Mouse (Mus musculus) bone marrow, adult 2 months (tissue): ENCODE measurements around the gene Cdipt. TPM values are rescaled to one million over a fixed set of nuclear protein-coding genes. Genes with fewer than 3 reads are reported as not detected.
A peak's percentile ranks its signal among the peaks of the same experiment; 100 is the strongest.

Experiments
- H3K27ac ChIP-seq: fragments of 200-500 bp; 2 replicates; pipeline ENCODE4 v1.5.1; 2012; ENCODE audit warnings: low read depth, mild to moderate bottlenecking, control low read depth, inconsistent platforms, low read length; ENCODE audit not compliant: control insufficient read depth, poor library complexity, insufficient read depth
- H3K4me1 ChIP-seq: fragments of 200-500 bp; 2 replicates; pipeline ENCODE4 v1.6.1; 2011; ENCODE audit warnings: low read length; ENCODE audit not compliant: control insufficient read depth, insufficient read depth
- H3K4me3 ChIP-seq: fragments of 200-500 bp; replicated peaks from 2 replicates; pipeline ENCODE3; 2011; ENCODE audit warnings: mild to moderate bottlenecking, low read depth, low read length, control low read depth; ENCODE audit not compliant: control insufficient read depth
- CTCF ChIP-seq: fragments of 200-500 bp; IDR thresholded peaks from 2 replicates; pipeline ENCODE4 v1.5.1; 2011; ENCODE audit warnings: low read length, control low read depth; ENCODE audit not compliant: control insufficient read depth, insufficient read depth
- POLR2A ChIP-seq: fragments of 200-500 bp; IDR thresholded peaks from 2 replicates; pipeline ENCODE4 v1.6.1; 2011; ENCODE audit warnings: low read depth, mild to moderate bottlenecking, control low read depth, low read length, borderline replicate concordance; ENCODE audit not compliant: control insufficient read depth
- whole genome bisulfite sequencing: fragments of 180-500 bp; shearing (Covaris S2); methylation state at CpG from one replicate; pipeline ENCODE4 v1.1.7; 2018; 5-methylcytosine and 5-hydroxymethylcytosine counted together
- polyA plus RNA-seq: library from polyadenylated mRNA; stranded (reverse); fragments of >200 nt; gene quantifications from 2 replicates; pipeline ENCODE4 v1.2.4, GENCODE M21; 2011; ENCODE audit warnings: low replicate concordance; ENCODE audit not compliant: missing spikeins, insufficient read depth, insufficient read length

Gene Cdipt
- polyA plus RNA-seq, 1 experiment, result 89.1 TPM

GRCm38 (mm10) chr7:126999568-126999967 is 23.9 kb downstream of the Cdipt start:
- no peak for TF ChIP-seq CTCF
- no peak for TF ChIP-seq POLR2A
- 72% methylated on average over 10 of the region's 10 CpGs for WGBS
- Histone ChIP-seq H3K27ac (no peak overlapping the region), H3K4me3 (no peak overlapping the region), H3K4me1 (no peaks in the 10 kb centered on the region)

DNA sequence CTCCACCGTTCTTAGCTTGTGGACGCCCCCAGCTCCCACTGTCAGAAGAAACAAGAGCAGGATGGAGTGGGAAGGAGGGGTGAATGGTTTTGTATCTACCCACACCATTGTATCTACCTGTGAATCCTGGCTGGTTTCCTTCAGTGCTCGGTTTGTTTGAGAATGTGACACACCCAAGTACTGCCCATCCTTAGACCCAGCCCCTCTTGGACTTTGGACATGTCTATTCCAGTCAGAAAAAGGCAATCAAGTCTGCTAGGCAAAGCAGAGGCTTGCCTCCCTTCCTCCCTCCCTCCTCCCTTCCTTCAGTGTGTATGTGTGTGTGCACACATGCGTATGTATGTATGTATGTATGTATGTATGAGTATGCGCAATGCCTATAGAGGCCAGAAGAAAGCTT is 27.9 kb downstream of the Cdipt start:
- no peak for TF ChIP-seq CTCF
- no peak for TF ChIP-seq POLR2A
- Histone ChIP-seq H3K4me3 (no peak overlapping the region), H3K27ac (no peak overlapping the region), H3K4me1 (peaks cover 6% of the 10 kb centered on the region)
- WGBS, result 86% methylated on average over 5 of the region's 5 CpGs

DNA sequence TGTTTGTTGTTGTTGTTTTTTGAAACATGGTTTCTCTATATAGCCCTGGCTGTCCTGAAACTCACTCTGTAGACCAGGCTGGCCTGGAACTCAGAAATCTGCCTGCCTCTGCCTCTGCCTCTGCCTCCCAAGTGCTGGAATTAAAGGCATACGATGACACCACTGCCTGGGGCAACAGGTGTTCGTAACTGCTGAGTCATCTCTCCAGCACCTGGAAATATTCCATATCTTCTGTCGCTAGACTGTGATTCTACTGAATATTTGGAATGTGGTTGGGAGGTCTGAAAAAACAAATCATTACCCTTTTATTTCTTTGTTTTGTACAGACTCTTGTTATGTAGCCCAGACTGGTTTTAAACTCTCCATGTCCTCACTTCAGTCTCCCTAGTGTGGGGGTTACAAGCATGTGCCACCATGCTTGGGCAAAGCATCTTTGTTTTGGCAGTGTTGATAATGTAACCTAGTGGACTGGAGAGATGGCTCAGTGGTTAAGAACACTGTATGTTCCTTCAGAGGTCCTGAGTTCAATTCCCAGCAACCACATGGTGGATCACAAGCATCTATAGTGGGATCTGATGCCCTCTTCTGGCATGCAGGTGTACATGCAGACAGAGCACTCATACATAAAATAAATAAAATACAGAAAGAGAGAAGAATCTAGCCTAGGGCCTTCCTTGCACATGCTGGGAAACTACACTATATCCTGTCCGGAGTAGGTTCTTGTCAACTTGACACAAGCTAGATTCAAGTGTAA is 28.6 kb downstream of the Cdipt start:
- TF ChIP-seq POLR2A, result no peak
- no peak for TF ChIP-seq CTCF
- 81% methylated on average over 4 of the region's 4 CpGs for WGBS
- no peak overlapping the region for H3K27ac ChIP-seq

GRCm38 (mm10) chr7:127007313-127008024 is 31.8 kb downstream of the Cdipt start:
- TF ChIP-seq CTCF (no peak), POLR2A (no peak)
- Histone ChIP-seq H3K27ac (no peak overlapping the region), H3K4me1 (peaks cover 6% of the 10 kb centered on the region), H3K4me3 (no peak overlapping the region)
- 80% methylated on average over 6 of the region's 6 CpGs for WGBS

More for the DNA sequence above, 28.6 kb downstream of the Cdipt start:
- peaks cover 6% of the 10 kb centered on the region for H3K4me1 ChIP-seq
- H3K4me3 ChIP-seq, result no peak overlapping the region

DNA sequence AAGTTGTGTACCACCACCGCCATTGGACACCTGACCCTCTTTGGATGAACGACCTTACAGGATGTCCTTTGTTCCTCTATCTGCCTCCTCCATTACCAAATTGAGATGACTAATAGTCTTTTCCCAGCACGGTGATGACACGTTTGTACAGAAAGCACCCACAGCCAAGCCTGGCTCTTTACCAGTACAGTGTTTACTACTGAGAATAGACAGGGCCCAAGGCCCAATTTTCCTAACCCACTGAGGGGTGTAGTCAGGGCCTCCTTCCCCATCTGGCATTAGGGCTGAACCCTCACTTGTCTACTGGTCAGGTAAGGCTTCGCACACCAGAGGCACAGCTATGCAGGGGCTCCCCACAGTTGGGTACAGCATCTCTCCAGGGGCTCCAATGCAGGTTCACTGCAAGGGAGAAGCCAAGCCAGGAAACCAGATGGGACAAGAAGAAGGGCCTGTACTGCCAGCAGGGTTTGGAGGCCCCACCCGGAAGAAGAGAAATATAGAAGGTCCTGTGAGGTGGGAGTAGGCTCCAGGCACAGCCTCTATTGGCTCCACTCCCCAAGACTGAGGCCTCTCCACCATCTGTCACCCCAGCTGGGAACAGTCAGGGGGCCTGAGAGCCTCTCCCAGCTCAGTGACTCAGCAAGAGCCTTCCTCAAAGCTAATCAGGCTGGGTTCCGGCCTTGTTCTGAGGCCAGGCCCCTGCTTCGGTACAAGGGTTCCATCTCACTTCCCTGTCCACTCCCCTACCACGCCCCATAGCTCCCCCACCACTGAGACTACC is 32.7 kb downstream of the Cdipt start:
- 22% methylated on average over 9 of the region's 9 CpGs for WGBS
- Histone ChIP-seq H3K4me3 (no peak overlapping the region), H3K4me1 (peaks cover 6% of the 10 kb centered on the region), H3K27ac (peak overlapping the region; percentile 93)
- TF ChIP-seq POLR2A (no peak), CTCF (no peak)

GRCm38 (mm10) chr7:127009307-127010085 is 33.8 kb downstream of the Cdipt start:
- Histone ChIP-seq H3K27ac (peak overlapping the region; percentile 93), H3K4me1 (peaks cover 6% of the 10 kb centered on the region), H3K4me3 (no peak overlapping the region)
- TF ChIP-seq CTCF (no peak), POLR2A (peak; percentile 22; the same call in 1 of the 2 replicates)
- WGBS, result 66% methylated on average over 17 of the region's 17 CpGs

DNA sequence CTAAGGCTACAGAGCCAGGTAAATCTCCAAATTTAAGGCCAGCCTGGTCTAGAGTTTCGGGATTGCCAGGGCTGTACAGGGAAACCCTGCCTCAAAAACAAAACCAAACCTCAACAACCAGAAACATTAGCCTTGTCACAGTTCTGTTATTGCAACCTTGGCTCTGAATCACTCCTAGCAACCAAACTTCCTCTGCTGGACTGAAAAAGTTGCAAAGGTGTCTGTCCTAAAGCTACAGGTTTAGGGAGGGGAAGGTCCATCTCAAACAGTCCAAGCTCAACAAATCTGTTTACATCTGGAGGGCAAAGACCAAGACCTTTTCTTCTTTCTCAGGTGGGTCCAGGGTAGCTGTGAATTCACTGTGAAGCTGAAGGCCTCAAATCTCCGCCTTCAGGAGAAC is 35.3 kb downstream of the Cdipt start:
- WGBS, result 72% methylated on average over 2 of the region's 2 CpGs
- H3K4me1 ChIP-seq, result peaks cover 10% of the 10 kb centered on the region
- no peak overlapping the region; the same call in 1 of the 2 replicates for H3K27ac ChIP-seq
- H3K4me3 ChIP-seq, result no peak overlapping the region
- no peak for TF ChIP-seq CTCF
- no peak for TF ChIP-seq POLR2A

DNA sequence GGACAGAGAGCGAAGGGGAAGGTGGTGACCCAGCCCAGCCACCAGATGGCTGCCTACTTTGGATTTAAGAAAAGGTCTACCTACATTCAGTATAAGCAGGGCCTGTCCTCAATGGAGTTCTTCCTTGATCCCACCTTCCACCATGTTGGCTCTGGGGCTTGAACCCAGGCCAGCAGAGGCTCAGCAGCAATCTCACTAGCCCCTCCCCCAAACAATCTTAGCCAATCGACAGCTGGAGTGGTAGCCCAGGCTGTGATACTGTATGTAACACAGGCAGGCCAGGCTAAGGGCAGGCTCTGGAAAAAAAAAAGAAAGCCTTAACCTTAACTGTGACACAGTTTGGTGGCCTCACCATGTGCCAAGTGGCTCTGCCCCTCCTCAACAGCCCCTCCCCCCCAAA is 36.0 kb downstream of the Cdipt start:
- Histone ChIP-seq H3K4me1 (peaks cover 10% of the 10 kb centered on the region), H3K27ac (no peak overlapping the region), H3K4me3 (no peak overlapping the region)
- TF ChIP-seq POLR2A (no peak), CTCF (no peak)
- 83% methylated on average over 2 of the region's 2 CpGs for WGBS
